Mouse (Mus musculus): Measurements from ENCODE around the gene Hipk3. TPM values are rescaled to one million over a fixed set of nuclear protein-coding genes. Genes with fewer than 3 reads are reported as not detected.

Gene Hipk3
- polyA plus RNA-seq, 1 experiment from 2014 or later = 33.1 TPM

- H3K36me3 ChIP-seq (ENCODE audit: control insufficient read depth, insufficient read depth, low read length) = no peaks in the 10 kb centered on the region
- H3K27ac ChIP-seq (replicated peaks; ENCODE audit: low read depth, low read length) = no peak overlapping the region
- H3K4me2 ChIP-seq (ENCODE audit: low read depth, low read length) = no peak overlapping the region
- no peaks in the 10 kb centered on the region for H3K27me3 ChIP-seq (replicated peaks; ENCODE audit: control insufficient read depth, insufficient read depth, low read length)
- no peaks in the 10 kb centered on the region for H3K9me3 ChIP-seq (ENCODE audit: control insufficient read depth, low read length)
- peak; percentile 72 for ATAC-seq (ENCODE audit: low read depth)
- H3K9ac ChIP-seq (ENCODE audit: low read depth, low read length) = no peak overlapping the region
- 54% methylated on average over 5 of the region's 5 CpGs for WGBS
- no peaks in the 10 kb centered on the region for H3K4me1 ChIP-seq (ENCODE audit: control insufficient read depth, insufficient read depth, low read length)
- H3K4me3 ChIP-seq (ENCODE audit: low read depth, low read length) = no peak overlapping the region
- peak; percentile 28 for DNase-seq (ENCODE audit: low spot score)
These were observed 9.8 kb downstream of the Hipk3 start for GRCm38 (mm10) chr2:104484438-104484837.

DNA sequence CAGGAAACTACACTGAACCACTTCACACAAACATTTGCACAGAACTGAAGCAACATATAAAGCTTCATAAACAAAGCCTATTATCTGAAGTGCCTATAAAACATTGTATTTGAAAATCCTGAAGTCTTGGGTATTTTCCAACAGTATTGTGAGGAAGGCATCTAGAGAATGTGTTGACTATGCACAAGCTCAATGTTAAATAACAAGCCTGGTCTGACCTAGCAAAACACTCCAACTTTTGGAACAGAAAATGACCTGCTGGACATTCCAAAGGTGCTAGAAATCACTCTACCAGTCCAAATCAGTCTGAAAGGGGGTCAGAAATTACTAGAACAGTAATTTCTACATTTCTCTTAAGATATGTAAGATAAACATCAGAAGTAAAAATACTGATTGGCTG, 12.1 kb downstream of the Hipk3 start:
- no peak for ATAC-seq (ENCODE audit: low read depth)
- H3K4me3 ChIP-seq (ENCODE audit: low read depth, low read length) = no peak overlapping the region
- no peaks in the 10 kb centered on the region for H3K36me3 ChIP-seq (ENCODE audit: control insufficient read depth, insufficient read depth, low read length)
- no peaks in the 10 kb centered on the region for H3K4me1 ChIP-seq (ENCODE audit: control insufficient read depth, insufficient read depth, low read length)
- H3K4me2 ChIP-seq (ENCODE audit: low read depth, low read length) = no peak overlapping the region
- DNase-seq (ENCODE audit: low spot score) = no peak
- no peak overlapping the region for H3K9ac ChIP-seq (ENCODE audit: low read depth, low read length)
- no peaks in the 10 kb centered on the region for H3K9me3 ChIP-seq (ENCODE audit: control insufficient read depth, low read length)
- no peaks in the 10 kb centered on the region for H3K27me3 ChIP-seq (replicated peaks; ENCODE audit: control insufficient read depth, insufficient read depth, low read length)
- H3K27ac ChIP-seq (replicated peaks; ENCODE audit: low read depth, low read length) = no peak overlapping the region

- Histone ChIP-seq H3K27ac (replicated peaks; ENCODE audit: low read depth, low read length) (no peak overlapping the region), H3K9ac (ENCODE audit: low read depth, low read length) (no peak overlapping the region), H3K36me3 (ENCODE audit: control insufficient read depth, insufficient read depth, low read length) (no peaks in the 10 kb centered on the region), H3K27me3 (replicated peaks; ENCODE audit: control insufficient read depth, insufficient read depth, low read length) (no peaks in the 10 kb centered on the region), H3K4me3 (ENCODE audit: low read depth, low read length) (no peak overlapping the region), H3K9me3 (ENCODE audit: control insufficient read depth, low read length) (no peaks in the 10 kb centered on the region), H3K4me2 (ENCODE audit: low read depth, low read length) (no peak overlapping the region), H3K4me1 (ENCODE audit: control insufficient read depth, insufficient read depth, low read length) (no peaks in the 10 kb centered on the region)
- ATAC-seq (ENCODE audit: low read depth) (no peak), DNase-seq (ENCODE audit: low spot score) (no peak)
- 83% methylated on average over 4 of the region's 4 CpGs for WGBS
These were observed 15.2 kb downstream of the Hipk3 start for GRCm38 (mm10) chr2:104479054-104479453.

- Histone ChIP-seq H3K36me3 (ENCODE audit: control insufficient read depth, insufficient read depth, low read length) (no peaks in the 10 kb centered on the region), H3K9me3 (ENCODE audit: control insufficient read depth, low read length) (no peaks in the 10 kb centered on the region), H3K4me2 (ENCODE audit: low read depth, low read length) (no peak overlapping the region), H3K4me3 (ENCODE audit: low read depth, low read length) (no peak overlapping the region), H3K4me1 (ENCODE audit: control insufficient read depth, insufficient read depth, low read length) (no peaks in the 10 kb centered on the region), H3K27ac (replicated peaks; ENCODE audit: low read depth, low read length) (no peak overlapping the region), H3K9ac (ENCODE audit: low read depth, low read length) (no peak overlapping the region), H3K27me3 (replicated peaks; ENCODE audit: control insufficient read depth, insufficient read depth, low read length) (no peaks in the 10 kb centered on the region)
- DNase-seq (ENCODE audit: low spot score) (no peak), ATAC-seq (ENCODE audit: low read depth) (no peak)
- 75% methylated on average over 2 of the region's 2 CpGs for whole genome bisulfite sequencing
These were observed 16.7 kb downstream of the Hipk3 start for GRCm38 (mm10) chr2:104477398-104478015.

DNA sequence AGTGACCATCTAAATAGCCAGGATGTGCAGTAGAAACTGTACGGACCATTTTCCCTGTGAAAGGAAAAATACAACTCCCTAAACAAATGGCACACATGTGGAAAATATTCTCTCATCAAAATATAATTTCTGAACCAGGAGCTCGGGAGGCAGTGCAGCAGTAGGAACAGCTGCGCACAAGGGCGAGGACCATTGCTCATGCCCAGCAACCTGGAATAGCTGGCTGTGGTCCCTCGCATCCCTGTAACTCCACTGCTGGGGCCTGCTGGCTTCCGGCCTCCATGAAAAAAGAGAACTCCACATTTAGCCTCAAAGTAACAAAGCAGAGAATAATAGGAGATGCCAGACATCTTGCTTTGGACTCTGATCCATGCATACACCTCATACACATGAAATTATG, 22.2 kb downstream of the Hipk3 start:
- Histone ChIP-seq H3K27ac (replicated peaks; ENCODE audit: low read depth, low read length) (no peak overlapping the region), H3K27me3 (replicated peaks; ENCODE audit: control insufficient read depth, insufficient read depth, low read length) (no peaks in the 10 kb centered on the region), H3K36me3 (ENCODE audit: control insufficient read depth, insufficient read depth, low read length) (peaks cover 15% of the 10 kb centered on the region), H3K4me1 (ENCODE audit: control insufficient read depth, insufficient read depth, low read length) (peaks cover 3% of the 10 kb centered on the region; the same call in 1 of the 2 replicates), H3K9me3 (ENCODE audit: control insufficient read depth, low read length) (no peaks in the 10 kb centered on the region), H3K9ac (ENCODE audit: low read depth, low read length) (no peak overlapping the region), H3K4me3 (ENCODE audit: low read depth, low read length) (no peak overlapping the region), H3K4me2 (ENCODE audit: low read depth, low read length) (no peak overlapping the region)
- ATAC-seq (ENCODE audit: low read depth) = no peak
- WGBS = 79% methylated on average over 6 of the region's 6 CpGs
- DNase-seq (ENCODE audit: low spot score) = no peak

- WGBS = 95% methylated on average over 16 of the region's 16 CpGs
- ATAC-seq (ENCODE audit: low read depth) = no peak
These were observed 23.1 kb downstream of the Hipk3 start for GRCm38 (mm10) chr2:104471161-104471560.

GRCm38 (mm10) chr2:104470536-104470935, 23.7 kb downstream of the Hipk3 start:
- H3K27me3 ChIP-seq (replicated peaks; ENCODE audit: control insufficient read depth, insufficient read depth, low read length) = no peaks in the 10 kb centered on the region
- H3K9me3 ChIP-seq (ENCODE audit: control insufficient read depth, low read length) = no peaks in the 10 kb centered on the region
- peaks cover 15% of the 10 kb centered on the region for H3K36me3 ChIP-seq (ENCODE audit: control insufficient read depth, insufficient read depth, low read length)
- H3K9ac ChIP-seq (ENCODE audit: low read depth, low read length) = no peak overlapping the region
- no peak overlapping the region for H3K4me3 ChIP-seq (ENCODE audit: low read depth, low read length)
- H3K4me2 ChIP-seq (ENCODE audit: low read depth, low read length) = no peak overlapping the region
- ATAC-seq (ENCODE audit: low read depth) (no peak), DNase-seq (ENCODE audit: low spot score) (no peak)
- H3K4me1 ChIP-seq (ENCODE audit: control insufficient read depth, insufficient read depth, low read length) = peaks cover 3% of the 10 kb centered on the region; the same call in 1 of the 2 replicates
- H3K27ac ChIP-seq (replicated peaks; ENCODE audit: low read depth, low read length) = no peak overlapping the region
- WGBS = 95% methylated on average over 6 of the region's 6 CpGs

More at GRCm38 (mm10) chr2:104471161-104471560, 23.1 kb downstream of the Hipk3 start:
- no peak for DNase-seq (ENCODE audit: low spot score)
- no peak overlapping the region for H3K4me2 ChIP-seq (ENCODE audit: low read depth, low read length)
- no peaks in the 10 kb centered on the region for H3K9me3 ChIP-seq (ENCODE audit: control insufficient read depth, low read length)
- peaks cover 15% of the 10 kb centered on the region for H3K36me3 ChIP-seq (ENCODE audit: control insufficient read depth, insufficient read depth, low read length)
- H3K4me3 ChIP-seq (ENCODE audit: low read depth, low read length) = no peak overlapping the region
- H3K9ac ChIP-seq (ENCODE audit: low read depth, low read length) = no peak overlapping the region
- H3K4me1 ChIP-seq (ENCODE audit: control insufficient read depth, insufficient read depth, low read length) = peaks cover 3% of the 10 kb centered on the region; the same call in 1 of the 2 replicates
- H3K27me3 ChIP-seq (replicated peaks; ENCODE audit: control insufficient read depth, insufficient read depth, low read length) = no peaks in the 10 kb centered on the region
- no peak overlapping the region for H3K27ac ChIP-seq (replicated peaks; ENCODE audit: low read depth, low read length)

- H3K4me1 ChIP-seq (ENCODE audit: control insufficient read depth, insufficient read depth, low read length) = peaks cover 3% of the 10 kb centered on the region; the same call in 1 of the 2 replicates
- no peak overlapping the region for H3K27ac ChIP-seq (replicated peaks; ENCODE audit: low read depth, low read length)
- WGBS = 61% methylated on average over 5 of the region's 5 CpGs
- peaks cover 15% of the 10 kb centered on the region for H3K36me3 ChIP-seq (ENCODE audit: control insufficient read depth, insufficient read depth, low read length)
- no peak overlapping the region for H3K9ac ChIP-seq (ENCODE audit: low read depth, low read length)
- no peak overlapping the region for H3K4me3 ChIP-seq (ENCODE audit: low read depth, low read length)
- no peak for ATAC-seq (ENCODE audit: low read depth)
- H3K4me2 ChIP-seq (ENCODE audit: low read depth, low read length) = no peak overlapping the region
- DNase-seq (ENCODE audit: low spot score) = peak; percentile 38
- H3K9me3 ChIP-seq (ENCODE audit: control insufficient read depth, low read length) = no peaks in the 10 kb centered on the region
- no peaks in the 10 kb centered on the region for H3K27me3 ChIP-seq (replicated peaks; ENCODE audit: control insufficient read depth, insufficient read depth, low read length)
These were observed 25.8 kb downstream of the Hipk3 start for GRCm38 (mm10) chr2:104468419-104468818.

DNA sequence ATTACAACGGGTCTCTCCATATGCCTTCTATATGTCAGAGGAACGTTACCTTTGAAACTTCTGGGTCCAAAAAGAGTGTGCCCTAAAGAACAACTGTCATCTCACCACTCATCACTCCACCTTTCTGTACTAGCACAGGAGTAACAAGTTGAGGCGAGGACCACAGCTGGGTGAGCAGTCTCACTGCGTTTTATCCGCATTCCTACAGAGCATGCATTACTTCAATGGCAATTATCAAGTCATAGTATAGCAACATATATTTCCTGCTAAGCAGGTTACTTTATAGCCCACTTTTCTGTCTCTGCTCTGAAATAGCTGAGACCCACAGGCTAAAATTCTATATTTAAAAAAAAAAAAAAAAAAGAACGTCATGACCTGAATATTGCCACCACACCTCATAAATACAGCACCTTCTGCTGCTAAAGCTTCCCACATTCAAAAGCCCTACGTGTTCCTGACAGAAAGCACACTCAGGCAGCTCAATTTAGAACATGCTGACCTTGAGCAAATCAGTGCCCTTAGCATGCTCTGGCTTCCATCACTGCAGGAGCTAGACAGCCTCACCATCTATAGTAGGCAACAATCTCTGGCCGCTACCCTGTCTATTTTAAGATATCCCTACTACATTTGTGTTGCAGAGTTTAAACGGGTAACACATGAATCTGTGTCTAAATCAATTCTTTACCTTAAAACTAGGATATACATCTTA, 27.2 kb downstream of the Hipk3 start:
- peaks cover 3% of the 10 kb centered on the region; the same call in 1 of the 2 replicates for H3K4me1 ChIP-seq (ENCODE audit: control insufficient read depth, insufficient read depth, low read length)
- no peak overlapping the region for H3K4me3 ChIP-seq (ENCODE audit: low read depth, low read length)
- H3K36me3 ChIP-seq (ENCODE audit: control insufficient read depth, insufficient read depth, low read length) = peaks cover 15% of the 10 kb centered on the region
- H3K27me3 ChIP-seq (replicated peaks; ENCODE audit: control insufficient read depth, insufficient read depth, low read length) = no peaks in the 10 kb centered on the region
- no peak overlapping the region for H3K27ac ChIP-seq (replicated peaks; ENCODE audit: low read depth, low read length)
- ATAC-seq (ENCODE audit: low read depth) (no peak), DNase-seq (ENCODE audit: low spot score) (peak; percentile 30)
- no peaks in the 10 kb centered on the region for H3K9me3 ChIP-seq (ENCODE audit: control insufficient read depth, low read length)
- 66% methylated on average over 9 of the region's 9 CpGs for WGBS
- H3K4me2 ChIP-seq (ENCODE audit: low read depth, low read length) = no peak overlapping the region
- no peak overlapping the region for H3K9ac ChIP-seq (ENCODE audit: low read depth, low read length)

All from embryonic facial prominence, embryonic 14.5 days (tissue).